Mouse (Mus musculus): ENCODE data around the gene Smg6. TPM values are rescaled to one million over a fixed set of nuclear protein-coding genes. Genes with fewer than 3 reads are reported as not detected.
A peak's percentile ranks its signal among the peaks of the same experiment; 100 is the strongest.

Smg6 gene
- polyA plus RNA-seq, 1 experiment from 2014 or later = 21.3 TPM

- H3K36me3 ChIP-seq = peaks cover 53% of the 10 kb centered on the region
- WGBS = 55% methylated on average over 2 of the region's 2 CpGs
- peaks cover 23% of the 10 kb centered on the region for H3K27me3 ChIP-seq (replicated peaks)
These were observed 233.9 kb downstream of the Smg6 start for GRCm38 (mm10) chr11:75159564-75159963.

GRCm38 (mm10) chr11:75160954-75161353, 235.3 kb downstream of the Smg6 start:
- H3K4me2 ChIP-seq (replicated peaks) = no peak overlapping the region
- no peak overlapping the region for H3K9ac ChIP-seq
- WGBS = 89% methylated on average over 7 of the region's 7 CpGs
- no peaks in the 10 kb centered on the region for H3K9me3 ChIP-seq
- no peak overlapping the region for H3K27ac ChIP-seq
- H3K36me3 ChIP-seq = peaks cover 53% of the 10 kb centered on the region
- H3K27me3 ChIP-seq (replicated peaks) = peaks cover 37% of the 10 kb centered on the region
- no peak overlapping the region for H3K4me3 ChIP-seq
- ATAC-seq (ENCODE audit: low FRiP score, low read depth) = no peak
- H3K4me1 ChIP-seq = peaks cover 16% of the 10 kb centered on the region

More at GRCm38 (mm10) chr11:75159564-75159963, 233.9 kb downstream of the Smg6 start:
- Histone ChIP-seq H3K4me3 (no peak overlapping the region), H3K4me2 (replicated peaks) (no peak overlapping the region), H3K27ac (no peak overlapping the region), H3K9ac (no peak overlapping the region), H3K9me3 (no peaks in the 10 kb centered on the region), H3K4me1 (0 out of 2 replicates have a peak, but pooled peaks cover 6% of the 10 kb centered on the region)
- ATAC-seq (ENCODE audit: low FRiP score, low read depth) = no peak

GRCm38 (mm10) chr11:75161417-75162008, 235.9 kb downstream of the Smg6 start:
- WGBS = 80% methylated on average over 4 of the region's 4 CpGs

GRCm38 (mm10) chr11:75162591-75163080, 237.0 kb downstream of the Smg6 start:
- 91% methylated on average over 12 of the region's 12 CpGs for WGBS
- Histone ChIP-seq H3K27me3 (replicated peaks) (peaks cover 54% of the 10 kb centered on the region), H3K9ac (no peak overlapping the region), H3K27ac (no peak overlapping the region), H3K9me3 (no peaks in the 10 kb centered on the region), H3K36me3 (peaks cover 50% of the 10 kb centered on the region), H3K4me3 (no peak overlapping the region), H3K4me1 (peaks cover 26% of the 10 kb centered on the region), H3K4me2 (replicated peaks) (no peak overlapping the region)
- no peak for ATAC-seq (ENCODE audit: low FRiP score, low read depth)

More at GRCm38 (mm10) chr11:75161417-75162008, 235.9 kb downstream of the Smg6 start:
- no peak overlapping the region for H3K4me3 ChIP-seq
- H3K4me1 ChIP-seq = peaks cover 21% of the 10 kb centered on the region
- peaks cover 50% of the 10 kb centered on the region for H3K36me3 ChIP-seq
- H3K9ac ChIP-seq = no peak overlapping the region
- no peak for ATAC-seq (ENCODE audit: low FRiP score, low read depth)
- H3K27ac ChIP-seq = no peak overlapping the region
- H3K4me2 ChIP-seq (replicated peaks) = no peak overlapping the region
- peaks cover 43% of the 10 kb centered on the region for H3K27me3 ChIP-seq (replicated peaks)
- H3K9me3 ChIP-seq = no peaks in the 10 kb centered on the region

GRCm38 (mm10) chr11:75163379-75163778, 237.8 kb downstream of the Smg6 start:
- Histone ChIP-seq H3K4me1 (peaks cover 33% of the 10 kb centered on the region), H3K9ac (no peak overlapping the region), H3K4me2 (replicated peaks) (no peak overlapping the region), H3K9me3 (no peaks in the 10 kb centered on the region), H3K4me3 (no peak overlapping the region), H3K27ac (no peak overlapping the region), H3K36me3 (peaks cover 47% of the 10 kb centered on the region), H3K27me3 (replicated peaks) (peaks cover 61% of the 10 kb centered on the region)
- WGBS = 86% methylated on average over 6 of the region's 6 CpGs
- no peak for ATAC-seq (ENCODE audit: low FRiP score, low read depth)

- Histone ChIP-seq H3K9me3 (no peaks in the 10 kb centered on the region), H3K4me2 (replicated peaks) (no peak overlapping the region), H3K4me1 (peaks cover 40% of the 10 kb centered on the region), H3K27me3 (replicated peaks) (peaks cover 68% of the 10 kb centered on the region), H3K27ac (no peak overlapping the region), H3K9ac (no peak overlapping the region), H3K4me3 (no peak overlapping the region), H3K36me3 (peaks cover 44% of the 10 kb centered on the region)
- no peak for ATAC-seq (ENCODE audit: low FRiP score, low read depth)
- 59% methylated on average over 2 of the region's 2 CpGs for WGBS
These were observed 238.4 kb downstream of the Smg6 start for GRCm38 (mm10) chr11:75164051-75164450.

- H3K27ac ChIP-seq = no peak overlapping the region
- H3K9ac ChIP-seq = no peak overlapping the region
- no peak for ATAC-seq (ENCODE audit: low FRiP score, low read depth)
- no peak overlapping the region; the same call in 1 of the 2 replicates for H3K4me3 ChIP-seq
- peaks cover 75% of the 10 kb centered on the region for H3K27me3 ChIP-seq (replicated peaks)
- H3K4me2 ChIP-seq (replicated peaks) = peak overlapping the region; percentile 89
- 9% methylated on average over 15 of the region's 15 CpGs for WGBS
- peaks cover 47% of the 10 kb centered on the region for H3K4me1 ChIP-seq
- H3K9me3 ChIP-seq = no peaks in the 10 kb centered on the region
- H3K36me3 ChIP-seq = peaks cover 38% of the 10 kb centered on the region
These were observed 239.1 kb downstream of the Smg6 start for GRCm38 (mm10) chr11:75164750-75165149.

GRCm38 (mm10) chr11:75165441-75166192, 240.0 kb downstream of the Smg6 start:
- Histone ChIP-seq H3K36me3 (peaks cover 29% of the 10 kb centered on the region), H3K4me1 (peaks cover 56% of the 10 kb centered on the region), H3K4me2 (replicated peaks) (peak overlapping the region; percentile 89), H3K9ac (peak overlapping the region; percentile 60; the same call in 1 of the 2 replicates), H3K27me3 (replicated peaks) (peaks cover 84% of the 10 kb centered on the region), H3K27ac (no peak overlapping the region), H3K4me3 (peak overlapping the region; percentile 52), H3K9me3 (no peaks in the 10 kb centered on the region)
- ATAC-seq (ENCODE audit: low FRiP score, low read depth) = no peak
- 3% methylated on average over 54 of the region's 54 CpGs for WGBS

GRCm38 (mm10) chr11:75166193-75166842, 240.7 kb downstream of the Smg6 start:
- no peak for ATAC-seq (ENCODE audit: low FRiP score, low read depth)
- Histone ChIP-seq H3K4me3 (peak overlapping the region; percentile 52), H3K27me3 (replicated peaks) (peaks cover 91% of the 10 kb centered on the region), H3K36me3 (peaks cover 25% of the 10 kb centered on the region), H3K4me2 (replicated peaks) (peak overlapping the region; percentile 89), H3K27ac (no peak overlapping the region), H3K9ac (peak overlapping the region; percentile 60), H3K4me1 (peaks cover 59% of the 10 kb centered on the region), H3K9me3 (no peaks in the 10 kb centered on the region)
- 3% methylated on average over 55 of the region's 55 CpGs for WGBS

GRCm38 (mm10) chr11:75166861-75167642, 241.4 kb downstream of the Smg6 start:
- Histone ChIP-seq H3K27me3 (replicated peaks) (peaks cover 98% of the 10 kb centered on the region), H3K9ac (peak overlapping the region; percentile 60), H3K4me3 (peak overlapping the region; percentile 52), H3K36me3 (peaks cover 21% of the 10 kb centered on the region), H3K9me3 (no peaks in the 10 kb centered on the region), H3K4me2 (replicated peaks) (peak overlapping the region; percentile 89), H3K27ac (no peak overlapping the region), H3K4me1 (peaks cover 65% of the 10 kb centered on the region)
- ATAC-seq (ENCODE audit: low FRiP score, low read depth) = no peak
- 2% methylated on average over 62 of the region's 68 CpGs for WGBS

- Histone ChIP-seq H3K4me2 (replicated peaks) (peak overlapping the region; percentile 89), H3K9me3 (no peaks in the 10 kb centered on the region), H3K4me1 (peaks cover 74% of the 10 kb centered on the region), H3K9ac (peak overlapping the region; percentile 60), H3K4me3 (peak overlapping the region; percentile 52), H3K27ac (no peak overlapping the region), H3K27me3 (replicated peaks) (peaks cover 100% of the 10 kb centered on the region), H3K36me3 (peaks cover 13% of the 10 kb centered on the region)
- WGBS = 2% methylated on average over 57 of the region's 63 CpGs
- no peak for ATAC-seq (ENCODE audit: low FRiP score, low read depth)
These were observed 242.3 kb downstream of the Smg6 start for GRCm38 (mm10) chr11:75167643-75168589.
